Mouse (Mus musculus) hematopoietic stem cell, adult 5-6 weeks (primary cell): Measurements from ENCODE around the gene Mn1. TPM values are rescaled to one million over a fixed set of nuclear protein-coding genes. Genes with fewer than 3 reads are reported as not detected.

ENCODE experiments used
- ATAC-seq, 2 experiments: fragments of 125-278 bp in 1 of 2; replicated peaks in 1 of 2; 2 replicates each; pipeline ENCODE4 v1.8.0; 2016 to 2017; ENCODE audit warnings: inconsistent platforms in 2 of 2, mild to moderate bottlenecking in 2 of 2, moderate number of reproducible peaks in 2 of 2, low read depth in 1 of 2, moderate TSS enrichment in 1 of 2; ENCODE audit not compliant: low FRiP score in 2 of 2, poor library complexity in 2 of 2, severe bottlenecking in 2 of 2, insufficient read depth in 1 of 2, low TSS enrichment in 1 of 2
- total RNA-seq: library from RNA; stranded (forward); fragments of 172-1452, 232-1000 nt; gene quantifications from 2 replicates; pipeline ENCODE4 v1.2.3, GENCODE M21; 2017

The Mn1 gene
- total RNA-seq, 1 experiment from 2014 or later: 4.6 TPM

- no peak for ATAC-seq
These were observed 84.7 kb downstream of the Mn1 start for GRCm38 (mm10) chr5:111501691-111502441.

- ATAC-seq: no peak
These were observed 88.1 kb downstream of the Mn1 start for GRCm38 (mm10) chr5:111505241-111505640.

GRCm38 (mm10) chr5:111505824-111506223, 88.7 kb downstream of the Mn1 start:
- no peak for ATAC-seq

GRCm38 (mm10) chr5:111506410-111506809, 89.2 kb downstream of the Mn1 start:
- ATAC-seq: no peak

Other genes with a start within 250 kb of the Mn1 start
- gene Pitpnb, start 86.6 kb upstream of the Mn1 start, total RNA-seq: 18.9 and 27.7 TPM in 2 replicates